21 mouse cellular contexts compared by ENCODE assay signal in genomic region chr1:52427841-52428464, GRCm38 (mm10).
DNase-seq lines count a peak whose midpoint lies in the region; ATAC-seq and TF ChIP-seq lines count a peak whose summit lies in the region.
"Had no signal": no experiment of that assay in that cellular context is flagged by ENCODE, and none has a peak within 500 bp of the region (broad histone marks: within the 10 kb centered on the region; RNA-seq: fewer than 3 reads in every experiment).

No protein-coding gene starts in this region.

- no peaks in the 10 kb centered on the region for H3K27me3 ChIP-seq in kidney, postnatal 0 days (ENCODE audit: insufficient read depth, low read length)
- no peaks in the 10 kb centered on the region for H3K27me3 ChIP-seq in neural tube, embryonic 15.5 days (replicated peaks)
- H3K27me3 ChIP-seq: embryonic facial prominence, embryonic 13.5 days; heart, embryonic 12.5 days; intestine, embryonic 15.5 days; limb, embryonic 13.5 days had no signal

- no peak for ATAC-seq in kidney, postnatal 0 days (replicated peaks; ENCODE audit: low FRiP score, low read depth)
- ATAC-seq in neural tube, embryonic 15.5 days (ENCODE audit: low FRiP score): no peak
- ATAC-seq: forebrain, embryonic 16.5 days; intestine, embryonic 15.5 days had no signal

- TF ChIP-seq CTCF in kidney, postnatal 0 days (IDR thresholded peaks at IDR 0.05; ENCODE audit: low read depth): no peak

- no peak overlapping the region for H3K9ac ChIP-seq in kidney, postnatal 0 days (ENCODE audit: low read depth, low read length)
- H3K9ac ChIP-seq in neural tube, embryonic 15.5 days (replicated peaks): no peak overlapping the region
- H3K9ac ChIP-seq: embryonic facial prominence, embryonic 13.5 days; heart, embryonic 12.5 days; hindbrain, embryonic 14.5 days; intestine, embryonic 15.5 days; limb, embryonic 13.5 days had no signal

- WGBS in kidney, postnatal 0 days: 54% methylated on average over 2 of the region's 2 CpGs
- 73% methylated on average over 2 of the region's 2 CpGs for WGBS in neural tube, embryonic 15.5 days

- no peaks in the 10 kb centered on the region for H3K4me1 ChIP-seq in kidney, postnatal 0 days (replicated peaks; ENCODE audit: insufficient read depth, low read length)
- no peaks in the 10 kb centered on the region for H3K4me1 ChIP-seq in neural tube, embryonic 15.5 days
- H3K4me1 ChIP-seq: embryonic facial prominence, embryonic 13.5 days; heart, embryonic 12.5 days; intestine, embryonic 15.5 days; limb, embryonic 13.5 days had no signal

- DNase-seq in adrenal gland, postnatal 10 days: peak; percentile 35
- DNase-seq in adrenal gland, adult 8-10 months: no peak
- DNase-seq in kidney, postnatal 0 days (ENCODE audit: low spot score): peak; percentile 47
- DNase-seq in kidney, adult 8-10 months: no peak
- DNase-seq in neural tube, embryonic 10.5 days (ENCODE audit: extremely low spot score, low spot score): peak; percentile 22
- peak; percentile 4 for DNase-seq in skeletal muscle tissue, adult 2 months (ENCODE audit: low read depth, low spot score)
- no peak for DNase-seq in urinary bladder, postnatal 14 days (ENCODE audit: low spot score)
- DNase-seq: cerebellum, adult 11-12 months; cerebellum, postnatal 25 days; gastrocnemius, postnatal 36 days; layer of hippocampus, postnatal 36 days; lung, adult 2 months; midbrain, embryonic 14.5 days had no signal

- H3K36me3 ChIP-seq in kidney, postnatal 0 days (ENCODE audit: insufficient read depth, low read length): no peaks in the 10 kb centered on the region
- no peaks in the 10 kb centered on the region for H3K36me3 ChIP-seq in neural tube, embryonic 15.5 days
- H3K36me3 ChIP-seq: embryonic facial prominence, embryonic 13.5 days; heart, embryonic 12.5 days; intestine, embryonic 15.5 days; limb, embryonic 13.5 days had no signal

- H3K9me3 ChIP-seq in kidney, postnatal 0 days (replicated peaks; ENCODE audit: low read length): no peaks in the 10 kb centered on the region
- H3K9me3 ChIP-seq in neural tube, embryonic 15.5 days (replicated peaks): no peaks in the 10 kb centered on the region
- H3K9me3 ChIP-seq: embryonic facial prominence, embryonic 13.5 days; heart, embryonic 12.5 days; intestine, embryonic 15.5 days; limb, embryonic 13.5 days had no signal

- no peak overlapping the region for H3K4me3 ChIP-seq in kidney, postnatal 0 days (replicated peaks; ENCODE audit: low read depth, low read length)
- H3K4me3 ChIP-seq in neural tube, embryonic 15.5 days (replicated peaks): no peak overlapping the region
- H3K4me3 ChIP-seq: embryonic facial prominence, embryonic 13.5 days; heart, embryonic 12.5 days; intestine, embryonic 15.5 days; limb, embryonic 13.5 days had no signal

- no peak overlapping the region for H3K4me2 ChIP-seq in kidney, postnatal 0 days (ENCODE audit: low read length)
- no peak overlapping the region for H3K4me2 ChIP-seq in neural tube, embryonic 15.5 days
- H3K4me2 ChIP-seq: embryonic facial prominence, embryonic 13.5 days; heart, embryonic 12.5 days; hindbrain, embryonic 14.5 days; intestine, embryonic 15.5 days; limb, embryonic 13.5 days had no signal

- no peak overlapping the region for H3K27ac ChIP-seq in kidney, postnatal 0 days
- no peak overlapping the region for H3K27ac ChIP-seq in neural tube, embryonic 15.5 days (replicated peaks)
- H3K27ac ChIP-seq: embryonic facial prominence, embryonic 13.5 days; hindbrain, embryonic 14.5 days; intestine, embryonic 15.5 days; limb, embryonic 13.5 days; stomach, postnatal 0 days had no signal

Comparison
In these comparisons a context has a peak if more than half of its experiments do, and no peak if none do; other contexts are left out.
1. DNase-seq: peak in adrenal gland, postnatal 10 days (single experiment), kidney, postnatal 0 days (single experiment), neural tube, embryonic 10.5 days (single experiment) and skeletal muscle tissue, adult 2 months (single experiment); none in adrenal gland, adult 8-10 months (single experiment), kidney, adult 8-10 months (0 of 2) and urinary bladder, postnatal 14 days (single experiment).